Mouse (Mus musculus) cerebellum, adult 11-12 months (tissue): ENCODE measurements around the gene Scn5a.

Experiments
- DNase-seq: peaks from one replicate; pipeline ENCODE4 v3.0.0; 2022

Gene Scn5a

DNA sequence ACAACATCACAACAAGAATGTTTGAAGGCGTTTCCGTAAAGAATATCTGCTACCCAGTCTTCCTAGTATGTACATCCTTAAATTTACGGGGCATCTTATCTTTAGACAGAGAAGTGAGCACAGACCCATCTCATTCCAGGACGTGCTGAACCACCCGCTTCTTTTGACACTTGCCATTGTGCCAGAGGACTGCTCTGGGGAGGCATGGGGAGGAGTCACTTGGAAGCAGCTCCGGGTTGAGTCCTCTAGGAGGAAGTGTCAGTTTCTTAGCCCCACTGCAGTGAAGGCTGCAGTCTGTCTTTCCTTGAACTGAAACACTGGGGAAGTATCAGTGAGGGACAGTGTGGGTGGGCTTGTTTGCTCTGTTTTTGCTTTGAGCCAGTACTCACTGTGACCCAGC is 133.1 kb downstream of the Scn5a start:
- DNase-seq = no peak

DNA sequence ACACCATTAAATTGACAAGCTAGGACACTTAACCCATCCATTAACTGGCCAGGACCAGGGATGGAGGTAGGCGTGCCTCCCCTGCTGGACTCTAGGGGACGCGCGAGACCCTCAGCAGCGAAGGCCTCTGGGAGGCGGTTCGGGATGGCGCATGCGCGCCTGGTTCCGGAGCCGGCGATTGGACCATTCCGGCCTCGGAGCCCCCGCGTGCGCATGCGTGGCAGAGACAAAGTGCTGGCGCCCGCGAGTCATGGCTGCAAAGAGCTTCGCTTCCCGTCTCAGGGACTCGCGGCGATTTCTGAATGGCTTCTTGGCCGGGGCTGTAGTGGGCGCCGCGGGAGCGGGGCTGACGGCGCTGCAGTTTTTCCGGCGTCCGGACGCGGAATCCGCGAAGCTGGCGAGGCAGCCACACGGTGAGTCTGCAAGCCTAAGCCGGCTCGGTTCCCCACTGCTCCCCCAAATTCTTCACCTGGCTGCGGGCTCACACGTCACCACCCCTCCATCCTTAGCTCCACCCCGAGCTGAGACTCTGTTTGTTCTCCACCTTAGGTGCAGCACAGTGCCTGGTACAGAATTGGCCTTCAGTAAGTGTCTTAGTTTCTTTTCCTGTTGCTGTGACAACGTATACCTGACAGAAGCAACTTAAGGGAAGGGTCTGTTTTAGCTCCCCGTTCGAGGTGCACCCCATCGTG is 133.9 kb downstream of the Scn5a start, which contains the start of gene Exog:
Exog (plus strand) TSS at position 206 of the 692 bp plus-strand sequence.
- DNase-seq = peak; percentile 98

GRCm38 (mm10) chr9:119438498-119439000 is 140.3 kb downstream of the Scn5a start:
- DNase-seq = no peak

DNA sequence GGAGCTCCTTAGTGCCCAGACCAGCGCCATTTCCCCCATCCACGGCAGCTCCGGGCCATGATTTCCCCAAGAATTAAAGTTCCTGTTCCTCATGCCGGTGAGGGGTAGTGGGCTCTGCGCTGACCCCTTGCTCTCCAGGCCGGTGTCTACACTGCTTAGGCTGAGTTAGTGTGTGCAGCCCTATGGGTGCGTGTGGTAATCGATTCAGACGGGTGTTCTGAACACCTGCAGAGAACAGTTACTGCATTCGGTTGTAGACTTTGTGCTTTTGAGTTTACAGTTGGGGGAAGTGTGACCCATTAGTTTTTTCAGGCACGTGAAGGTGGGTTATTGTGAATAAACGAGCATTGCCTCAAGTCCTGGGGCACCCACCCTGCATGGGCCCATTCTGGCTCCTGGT is 140.8 kb downstream of the Scn5a start:
- no peak for DNase-seq

GRCm38 (mm10) chr9:119435855-119436254 is 143.0 kb downstream of the Scn5a start:
- no peak for DNase-seq
